In the genomic region with DNA sequence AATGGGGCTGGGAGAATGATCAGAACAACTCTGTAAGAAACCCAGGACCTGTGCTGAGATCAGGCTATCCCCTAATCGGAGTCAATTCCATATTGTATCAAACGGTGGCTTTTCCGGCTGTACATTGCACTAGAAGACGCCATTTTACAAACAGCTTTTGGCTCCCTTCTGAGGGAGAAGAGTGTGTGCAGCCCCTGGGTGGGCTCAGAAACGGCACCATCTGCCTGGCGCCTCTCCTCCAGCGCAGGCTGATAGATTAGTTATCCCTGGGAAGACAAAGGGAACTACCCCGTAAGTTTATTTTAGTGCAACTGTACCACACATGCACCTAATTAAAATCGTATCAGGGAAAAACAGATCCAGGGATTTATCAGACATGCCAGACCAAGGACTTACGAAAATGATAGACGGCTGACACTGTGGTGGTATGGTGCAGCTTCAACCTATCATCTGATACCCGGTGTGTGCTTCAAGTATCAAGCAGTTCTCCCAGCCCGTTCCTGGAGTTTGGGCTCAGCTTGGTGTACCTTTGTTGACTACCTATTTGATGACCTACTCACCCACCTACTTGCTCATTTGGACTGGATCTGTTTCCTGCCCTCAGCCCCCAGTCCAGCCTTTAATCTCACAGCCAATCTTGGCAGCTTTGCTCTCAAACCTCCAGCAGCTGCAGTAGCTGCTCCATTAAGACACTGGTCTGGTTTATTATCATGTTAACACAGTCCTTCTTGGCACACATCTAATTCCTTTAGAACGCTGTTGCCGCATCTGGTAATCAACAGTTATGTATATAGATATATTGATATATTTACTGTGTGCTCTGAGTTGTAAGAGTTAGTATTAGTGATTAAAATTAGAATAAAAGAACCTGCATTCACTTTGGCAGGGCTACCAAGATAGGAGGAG, we compare ENCODE assay signal across 17 mouse cellular contexts. TPM values are rescaled to one million over a fixed set of nuclear protein-coding genes. Genes with fewer than 3 reads are reported as not detected.
DNase-seq lines count a peak whose midpoint lies in the region; ATAC-seq and TF ChIP-seq lines count a peak whose summit lies in the region.
"Had no signal": no experiment of that assay in that cellular context is flagged by ENCODE, and none has a peak within 500 bp of the region (broad histone marks: within the 10 kb centered on the region; RNA-seq: fewer than 3 reads in every experiment).

No protein-coding gene starts in this region.

- 58% methylated on average over 15 of the region's 15 CpGs for WGBS in forebrain, embryonic 15.5 days
- WGBS in forebrain, embryonic 11.5 days, result 86% methylated on average over 15 of the region's 15 CpGs
- WGBS in liver, embryonic 16.5 days (ENCODE audit: insufficient replicate concordance), result 58% methylated on average over 15 of the region's 15 CpGs

- H3K27ac ChIP-seq in forebrain, embryonic 15.5 days (replicated peaks), result 0 out of 2 replicates have a peak overlapping the region, but pooled peaks have one; percentile 19
- no peak overlapping the region for H3K27ac ChIP-seq in forebrain, embryonic 11.5 days (ENCODE audit: low read depth, low read length)
- H3K27ac ChIP-seq in liver, embryonic 16.5 days (ENCODE audit: low read length), result no peak overlapping the region
- H3K27ac ChIP-seq: gastrocnemius, adult 2 months; hindbrain, embryonic 14.5 days; kidney, embryonic 15.5 days; stomach, embryonic 15.5 days had no signal

- H3K4me1 ChIP-seq in forebrain, embryonic 15.5 days, result peaks cover 9% of the 10 kb centered on the region; the same call in 1 of the 2 replicates
- H3K4me1 ChIP-seq in forebrain, embryonic 11.5 days (replicated peaks; ENCODE audit: control insufficient read depth, insufficient read depth, low read length), result no peaks in the 10 kb centered on the region
- H3K4me1 ChIP-seq in G1E (ENCODE audit: insufficient read depth, low read depth, low read length), result peaks cover 37% of the 10 kb centered on the region
- H3K4me1 ChIP-seq in liver, embryonic 16.5 days (ENCODE audit: control insufficient read depth, low read depth, low read length), result no peaks in the 10 kb centered on the region
- H3K4me1 ChIP-seq: kidney, embryonic 15.5 days; stomach, embryonic 15.5 days had no signal

- H3K27me3 ChIP-seq in forebrain, embryonic 15.5 days, result no peaks in the 10 kb centered on the region
- H3K27me3 ChIP-seq in forebrain, embryonic 11.5 days (ENCODE audit: control insufficient read depth, insufficient read depth, low read length), result no peaks in the 10 kb centered on the region
- H3K27me3 ChIP-seq in G1E (ENCODE audit: insufficient read depth, low read length), result no peaks in the 10 kb centered on the region
- H3K27me3 ChIP-seq in liver, embryonic 16.5 days (ENCODE audit: control insufficient read depth, insufficient read depth, low read depth, low read length), result no peaks in the 10 kb centered on the region
- H3K27me3 ChIP-seq: kidney, embryonic 15.5 days; stomach, embryonic 15.5 days had no signal

- ATAC-seq in forebrain, embryonic 15.5 days (replicated peaks), result peak; percentile 46; the same call in 1 of the 2 replicates
- no peak for ATAC-seq in forebrain, embryonic 11.5 days (replicated peaks; ENCODE audit: low FRiP score)
- ATAC-seq in G1E (ENCODE audit: extremely low read depth, insufficient number of reproducible peaks, low FRiP score, poor library complexity, severe bottlenecking), result peak; percentile 67
- 0 out of 2 replicates have a peak, but pooled peaks have one; percentile 39 for ATAC-seq in erythroid progenitor cell, adult 5-6 weeks (replicated peaks; ENCODE audit: low FRiP score, poor library complexity, severe bottlenecking)
- peak; percentile 76 for ATAC-seq in liver, embryonic 16.5 days (ENCODE audit: low read depth)

- no peak for TF ChIP-seq CTCF in G1E (IDR thresholded peaks at IDR 0.05; ENCODE audit: low read depth, low read length)

- no peaks in the 10 kb centered on the region for H3K9me3 ChIP-seq in forebrain, embryonic 15.5 days
- no peaks in the 10 kb centered on the region for H3K9me3 ChIP-seq in forebrain, embryonic 11.5 days (ENCODE audit: control insufficient read depth, low read length)
- 0 out of 2 replicates have a peak, but pooled peaks cover 3% of the 10 kb centered on the region for H3K9me3 ChIP-seq in G1E (replicated peaks)
- H3K9me3 ChIP-seq in liver, embryonic 16.5 days (replicated peaks; ENCODE audit: control insufficient read depth, low read length), result no peaks in the 10 kb centered on the region
- H3K9me3 ChIP-seq: kidney, embryonic 15.5 days; stomach, embryonic 15.5 days had no signal

- DNase-seq in forebrain, embryonic 11.5 days (ENCODE audit: low spot score), result no peak
- DNase-seq in G1E (ENCODE audit: low spot score), result no peak
- DNase-seq in thymus, postnatal 36 days, result no peak
- DNase-seq in gastrocnemius, postnatal 4 days (ENCODE audit: low spot score in 2 of 2), result no peak
- DNase-seq: adrenal gland, postnatal 36 days; cerebellum, adult 2 months; cerebellum, postnatal 36 days; gastrocnemius, adult 2 months; heart, postnatal 36 days; lung, postnatal 10 days; retina, postnatal 1 day had no signal

- H3K36me3 ChIP-seq in forebrain, embryonic 15.5 days, result no peaks in the 10 kb centered on the region
- H3K36me3 ChIP-seq in forebrain, embryonic 11.5 days (ENCODE audit: control insufficient read depth, insufficient read depth, low read length), result no peaks in the 10 kb centered on the region
- no peaks in the 10 kb centered on the region for H3K36me3 ChIP-seq in G1E (replicated peaks)
- no peaks in the 10 kb centered on the region for H3K36me3 ChIP-seq in liver, embryonic 16.5 days (ENCODE audit: control insufficient read depth, insufficient read depth)
- H3K36me3 ChIP-seq: kidney, embryonic 15.5 days; stomach, embryonic 15.5 days had no signal

- H3K4me2 ChIP-seq in forebrain, embryonic 15.5 days (replicated peaks), result no peak overlapping the region
- H3K4me2 ChIP-seq in forebrain, embryonic 11.5 days (ENCODE audit: low read depth, low read length, severe bottlenecking), result no peak overlapping the region
- 0 out of 2 replicates have a peak overlapping the region, but pooled peaks have one; percentile 1 for H3K4me2 ChIP-seq in liver, embryonic 16.5 days (ENCODE audit: low read depth, low read length)
- H3K4me2 ChIP-seq: hindbrain, embryonic 14.5 days; kidney, embryonic 15.5 days; stomach, embryonic 15.5 days had no signal

- no peak overlapping the region for H3K9ac ChIP-seq in forebrain, embryonic 15.5 days (replicated peaks)
- H3K9ac ChIP-seq in forebrain, embryonic 11.5 days (ENCODE audit: low read length), result no peak overlapping the region
- no peak overlapping the region for H3K9ac ChIP-seq in liver, embryonic 16.5 days (ENCODE audit: low read depth, low read length)
- H3K9ac ChIP-seq: hindbrain, embryonic 14.5 days; kidney, embryonic 15.5 days; stomach, embryonic 15.5 days had no signal

- H3K4me3 ChIP-seq in forebrain, embryonic 15.5 days, result no peak overlapping the region
- H3K4me3 ChIP-seq in forebrain, embryonic 11.5 days (ENCODE audit: low read depth, low read length), result no peak overlapping the region
- no peak overlapping the region for H3K4me3 ChIP-seq in G1E (ENCODE audit: low read depth, low read length)
- H3K4me3 ChIP-seq in liver, embryonic 16.5 days (ENCODE audit: low read depth, low read length), result no peak overlapping the region
- H3K4me3 ChIP-seq: gastrocnemius, adult 2 months; kidney, embryonic 15.5 days; stomach, embryonic 15.5 days had no signal

RNA-seq across cellular contexts. Expression of gene Ank2, which starts 9.0 kb away (rescaled TPM):
- polyA plus RNA-seq in forebrain, embryonic 15.5 days (2015; fragmentation: Nextera tagmentation; extraction: Ambion mirVana), result 158 and 159 TPM in 2 replicates
- 76.3 and 78.8 TPM in 2 replicates for polyA plus RNA-seq in forebrain, embryonic 11.5 days (2014; fragmentation: Nextera tagmentation; extraction: Ambion mirVana)
- total RNA-seq in G1E (2014; fragmentation: Nextera tagmentation) (95.5 and 139 TPM in 2 replicates), G1E (2017) (52.9 and 57.8 TPM in 2 replicates)
- 18.9 and 25.2 TPM in 2 replicates for polyA plus RNA-seq in G1E (2012)
- not detected in 2 replicates for total RNA-seq in erythroid progenitor cell, adult 5-6 weeks (2015; ENCODE audit: low replicate concordance)
- total RNA-seq in erythroid progenitor cell, adult 5-6 weeks (2017; ENCODE audit: low replicate concordance), result 0.90 and 1.2 TPM in 2 replicates
- polyA plus RNA-seq in liver, embryonic 16.5 days (2015; fragmentation: Nextera tagmentation; extraction: Ambion mirVana), result 8.6 and 10.4 TPM in 2 replicates
- 100 to 1,000 TPM; 231 to 258 TPM for total RNA-seq in gastrocnemius, postnatal 4 days (2021)

RNA-seq across cellular contexts. Expression of gene Larp7, which starts 45.0 kb away (rescaled TPM):
- polyA plus RNA-seq in forebrain, embryonic 15.5 days (2015; fragmentation: Nextera tagmentation; extraction: Ambion mirVana), result 33.9 and 37.9 TPM in 2 replicates
- 74.3 and 87.0 TPM in 2 replicates for polyA plus RNA-seq in forebrain, embryonic 11.5 days (2014; fragmentation: Nextera tagmentation; extraction: Ambion mirVana)
- total RNA-seq in G1E (2014; fragmentation: Nextera tagmentation), result 76.6 and 86.7 TPM in 2 replicates
- total RNA-seq in G1E (2017), result 88.3 and 111 TPM in 2 replicates
- 44.9 and 48.0 TPM in 2 replicates for polyA plus RNA-seq in G1E (2012)
- 40.4 and 44.0 TPM in 2 replicates for total RNA-seq in erythroid progenitor cell, adult 5-6 weeks (2015; ENCODE audit: low replicate concordance)
- total RNA-seq in erythroid progenitor cell, adult 5-6 weeks (2017; ENCODE audit: low replicate concordance), result 57.6 and 78.3 TPM in 2 replicates
- 21.1 and 21.4 TPM in 2 replicates for polyA plus RNA-seq in liver, embryonic 16.5 days (2015; fragmentation: Nextera tagmentation; extraction: Ambion mirVana)
- 10 to 100 TPM; 26.5 to 27.6 TPM for total RNA-seq in gastrocnemius, postnatal 4 days (2021)

RNA-seq across cellular contexts. Expression of gene Zgrf1, which starts 45.2 kb away (rescaled TPM):
- polyA plus RNA-seq in forebrain, embryonic 15.5 days (2015; fragmentation: Nextera tagmentation; extraction: Ambion mirVana), result 5.1 and 6.0 TPM in 2 replicates
- polyA plus RNA-seq in forebrain, embryonic 11.5 days (2014; fragmentation: Nextera tagmentation; extraction: Ambion mirVana), result 17.8 and 21.2 TPM in 2 replicates
- total RNA-seq in G1E (2014; fragmentation: Nextera tagmentation) (84.1 and 106 TPM in 2 replicates), G1E (2017) (33.4 and 36.5 TPM in 2 replicates)
- 1.6 and 2.4 TPM in 2 replicates for polyA plus RNA-seq in G1E (2012)
- 40.0 and 59.1 TPM in 2 replicates for total RNA-seq in erythroid progenitor cell, adult 5-6 weeks (2015; ENCODE audit: low replicate concordance)
- total RNA-seq in erythroid progenitor cell, adult 5-6 weeks (2017; ENCODE audit: low replicate concordance), result 45.4 and 60.6 TPM in 2 replicates
- polyA plus RNA-seq in liver, embryonic 16.5 days (2015; fragmentation: Nextera tagmentation; extraction: Ambion mirVana), result 4.2 and 4.4 TPM in 2 replicates
- 1 to 10 TPM; 6.3 to 8.0 TPM for total RNA-seq in gastrocnemius, postnatal 4 days (2021)
